ENCODE assay signal across 17 mouse cellular contexts in the genomic region with DNA sequence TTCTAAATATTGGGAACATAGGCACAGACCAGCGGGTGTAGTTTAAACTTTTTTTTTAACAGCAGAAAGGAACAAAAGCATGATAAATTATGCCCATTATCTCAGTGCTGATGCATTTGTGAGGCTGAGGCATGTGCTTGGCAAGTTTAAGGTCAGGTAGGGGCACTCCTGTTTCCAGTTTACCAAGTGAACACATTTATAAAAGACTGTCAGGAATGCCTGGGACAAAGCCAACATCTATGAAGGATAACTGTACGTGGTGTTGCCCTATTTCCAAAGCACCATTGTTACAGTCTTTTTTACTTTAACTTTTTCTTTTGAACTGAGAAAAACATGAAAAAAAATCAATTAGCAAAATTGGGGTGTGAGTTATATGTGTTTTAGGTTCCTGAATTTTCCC. TPM values are rescaled to one million over a fixed set of nuclear protein-coding genes. Genes with fewer than 3 reads are reported as not detected.
"Had no signal": no experiment of that assay in that cellular context is flagged by ENCODE, and none has a peak within 500 bp of the region (broad histone marks: within the 10 kb centered on the region; RNA-seq: fewer than 3 reads in every experiment).

No protein-coding gene starts in this region.

- H3K27ac ChIP-seq: kidney, postnatal 0 days; limb, embryonic 13.5 days; liver, embryonic 14.5 days; neural tube, embryonic 12.5 days; stomach, postnatal 0 days had no signal

- H3K4me1 ChIP-seq: neural tube, embryonic 12.5 days had no signal

- H3K9ac ChIP-seq: limb, embryonic 13.5 days; liver, embryonic 14.5 days; neural tube, embryonic 12.5 days had no signal

- ATAC-seq: lung, postnatal 0 days had no signal

- H3K4me2 ChIP-seq: limb, embryonic 13.5 days; neural tube, embryonic 12.5 days had no signal

- H3K9me3 ChIP-seq: limb, embryonic 13.5 days; neural tube, embryonic 12.5 days had no signal

- DNase-seq: kidney, adult 8-10 months; layer of hippocampus, adult 9-11 months; layer of hippocampus, postnatal 36 days; left cerebral cortex, postnatal 4 days; lung, adult 2 months; midbrain, embryonic 14.5 days; thymus, postnatal 4 days had no signal

- H3K4me3 ChIP-seq: limb, embryonic 13.5 days; neural tube, embryonic 12.5 days had no signal

- H3K27me3 ChIP-seq: limb, embryonic 13.5 days; neural tube, embryonic 12.5 days had no signal

RNA-seq across cellular contexts. Expression of a gene that starts 27.1 kb away (rescaled TPM):
- total RNA-seq: liver, adult 2 months; megakaryocyte-erythroid progenitor cell, adult 5-6 weeks; monocyte, adult 5-6 weeks had no signal
- polyA plus RNA-seq: liver, adult 2 months had no signal

RNA-seq across cellular contexts. Expression of a gene that starts 53.0 kb away (rescaled TPM):
- total RNA-seq: liver, adult 2 months; megakaryocyte-erythroid progenitor cell, adult 5-6 weeks; monocyte, adult 5-6 weeks; neutrophil, adult 5-6 weeks had no signal
- polyA plus RNA-seq: liver, adult 2 months had no signal
